Mouse (Mus musculus): ENCODE data around the gene Tubd1. TPM values are rescaled to one million over a fixed set of nuclear protein-coding genes. Genes with fewer than 3 reads are reported as not detected.

Tubd1 gene
- total RNA-seq, 2 experiments from 2014 or later: 5.3 to 6.8 TPM

DNA sequence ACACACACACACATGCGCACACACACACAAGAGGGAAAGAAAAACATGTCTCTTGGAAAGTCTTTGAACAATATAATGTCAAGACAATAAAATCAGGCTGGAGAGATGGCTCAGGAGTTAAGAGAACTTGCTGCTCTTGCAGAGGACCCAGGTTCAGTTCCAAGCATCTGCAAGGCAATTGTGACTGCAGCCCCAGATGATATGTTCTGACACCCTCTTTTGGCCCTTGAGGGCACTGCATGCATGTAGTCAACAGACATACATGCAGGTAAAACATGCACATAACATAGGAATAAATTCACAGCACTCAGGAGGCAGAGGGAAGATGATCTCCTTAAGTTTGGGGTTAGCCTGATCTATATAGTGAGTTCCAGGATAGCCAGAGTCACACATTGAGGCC is 2.6 kb downstream of the Tubd1 start:
- no peak for DNase-seq (ENCODE audit: low spot score in 2 of 2)
- intact Hi-C loops (cut with DNase I): no loop called here

DNA sequence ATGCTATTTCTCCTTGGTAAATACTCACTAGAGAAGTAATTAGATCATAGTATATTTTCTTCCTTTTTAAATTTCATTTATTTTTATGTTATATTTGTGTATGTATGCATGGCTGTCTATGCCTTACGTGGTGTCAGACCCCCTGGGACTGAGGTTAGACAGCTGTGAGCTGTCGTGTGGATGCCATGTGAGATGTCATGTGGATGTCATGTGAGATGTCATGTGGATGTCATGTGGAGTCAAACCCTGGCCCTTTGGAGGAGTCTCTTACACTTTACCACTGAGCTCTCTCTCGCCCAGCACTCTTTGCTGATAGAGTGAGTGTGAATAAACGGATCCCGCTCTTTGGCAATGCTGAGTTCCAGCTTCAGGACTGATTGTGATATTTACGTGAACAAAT is 8.7 kb downstream of the Tubd1 start:
- no peak for DNase-seq (ENCODE audit: low spot score in 2 of 2)
- intact Hi-C loops (cut with DNase I): no loop called here

DNA sequence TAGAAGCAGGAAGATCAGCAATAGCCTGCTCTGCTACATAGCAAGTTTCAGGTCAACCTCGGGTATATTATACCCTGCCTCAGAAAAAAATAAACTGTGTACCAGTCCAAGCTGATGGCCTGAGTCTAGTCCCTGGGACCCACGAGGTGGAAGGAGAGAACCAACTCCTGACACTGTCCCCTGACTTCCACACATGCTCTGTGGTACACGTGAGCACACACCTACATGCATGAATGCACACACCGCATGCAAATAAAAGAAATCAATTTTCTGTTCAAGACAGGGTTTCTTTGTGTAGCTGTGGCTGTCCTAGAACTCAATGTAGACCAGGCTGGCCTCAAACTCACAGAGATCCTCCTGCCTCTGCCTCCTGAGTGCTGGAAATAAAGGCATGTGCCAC is 13.5 kb downstream of the Tubd1 start:
- intact Hi-C loops (cut with DNase I): no loop called here
- DNase-seq (ENCODE audit: low spot score in 2 of 2): no peak

DNA sequence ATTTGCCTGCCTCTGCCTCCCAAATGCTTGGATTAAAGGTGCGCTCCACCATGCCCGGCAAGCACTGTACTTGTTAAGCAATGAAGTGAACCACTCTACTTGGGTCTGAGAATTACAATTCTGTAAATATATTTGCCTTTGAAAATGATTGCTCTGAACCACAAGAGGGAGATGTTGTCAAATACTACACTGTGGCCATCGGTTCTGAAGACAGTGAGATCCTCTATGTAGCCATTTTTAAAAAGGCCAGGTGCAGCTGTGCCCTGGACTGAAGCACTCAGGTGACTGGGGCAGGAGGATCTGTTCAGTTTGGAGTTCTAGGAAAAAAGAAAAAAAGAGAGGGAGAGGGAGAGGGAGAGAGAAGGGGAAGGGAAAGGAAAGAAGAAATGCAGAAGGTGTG is 23.6 kb downstream of the Tubd1 start:
- intact Hi-C loops (cut with DNase I): loop anchor here (5.0 kb wide), 1 partner anchor 444 kb away; no protein-coding TSS in a partner anchor
- peak in 1 of 2 experiments; percentile 23 for DNase-seq (ENCODE audit: low spot score in 2 of 2)

DNA sequence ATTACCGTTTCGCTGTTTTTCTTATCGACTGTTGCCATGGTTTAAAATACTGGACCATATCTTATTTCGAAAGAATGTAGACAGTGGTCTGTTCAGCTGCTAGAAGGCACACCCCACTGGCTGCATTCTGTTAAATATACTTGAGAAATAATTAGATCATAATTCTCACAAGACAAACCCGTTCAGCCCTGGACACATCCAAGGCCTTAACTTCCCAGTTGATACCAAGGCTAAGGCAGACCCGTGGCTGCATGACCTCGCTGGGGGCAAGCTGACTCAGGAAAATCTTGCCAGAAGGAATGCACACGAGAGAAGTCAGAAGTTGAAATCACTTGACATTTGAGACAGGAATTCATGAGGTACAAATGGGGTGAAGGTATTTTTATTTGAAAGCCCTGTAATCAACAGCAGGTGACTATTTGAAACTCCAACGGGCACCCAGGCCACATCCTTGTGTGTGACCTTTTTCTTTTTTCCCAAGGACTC is 25.5 kb downstream of the Tubd1 start:
- DNase-seq (ENCODE audit: low spot score in 2 of 2): no peak
- intact Hi-C loops (cut with DNase I): loop anchor here (1.0 kb wide), 1 partner anchor 83 kb away; no protein-coding TSS in a partner anchor

DNA sequence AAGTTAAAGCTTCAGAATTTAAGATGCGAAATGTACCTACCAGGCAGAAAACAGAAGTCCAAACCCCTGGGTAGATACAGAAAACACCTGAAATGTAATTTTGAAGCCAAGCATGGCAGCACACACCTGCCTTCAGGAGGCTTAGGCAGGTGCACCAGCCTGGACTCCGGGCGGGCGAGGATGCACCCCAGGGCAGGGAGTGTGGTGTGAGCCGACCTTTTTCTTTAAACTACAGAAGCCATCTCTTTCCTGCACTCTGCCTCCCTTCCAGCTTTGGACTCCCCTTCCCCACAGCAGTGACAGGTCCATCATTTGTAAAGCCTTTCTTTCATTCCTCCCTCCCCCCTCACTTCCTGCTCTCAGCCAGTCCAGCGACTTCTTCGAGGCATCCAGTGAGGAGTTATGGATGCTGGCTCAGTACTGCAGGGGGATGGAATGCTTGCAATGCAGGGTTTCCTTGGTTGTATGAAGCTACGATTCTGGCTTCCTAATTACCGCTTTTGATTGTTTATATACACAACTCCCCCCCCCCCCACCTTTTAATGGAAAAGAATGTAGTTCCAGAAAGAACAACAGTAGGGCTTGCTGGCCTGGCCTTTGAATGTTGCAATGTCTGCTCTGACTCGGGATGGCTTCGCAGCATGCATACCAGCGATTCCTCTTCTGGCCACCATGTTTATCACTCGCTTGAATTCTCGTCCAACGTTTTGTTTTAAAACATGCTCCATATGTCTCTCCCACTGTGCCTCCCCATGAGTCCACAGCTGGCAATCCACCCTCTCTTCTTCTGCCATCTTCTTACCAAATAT is 26.5 kb downstream of the Tubd1 start:
- intact Hi-C loops (cut with DNase I): no loop called here
- no peak for DNase-seq (ENCODE audit: low spot score in 2 of 2)

DNA sequence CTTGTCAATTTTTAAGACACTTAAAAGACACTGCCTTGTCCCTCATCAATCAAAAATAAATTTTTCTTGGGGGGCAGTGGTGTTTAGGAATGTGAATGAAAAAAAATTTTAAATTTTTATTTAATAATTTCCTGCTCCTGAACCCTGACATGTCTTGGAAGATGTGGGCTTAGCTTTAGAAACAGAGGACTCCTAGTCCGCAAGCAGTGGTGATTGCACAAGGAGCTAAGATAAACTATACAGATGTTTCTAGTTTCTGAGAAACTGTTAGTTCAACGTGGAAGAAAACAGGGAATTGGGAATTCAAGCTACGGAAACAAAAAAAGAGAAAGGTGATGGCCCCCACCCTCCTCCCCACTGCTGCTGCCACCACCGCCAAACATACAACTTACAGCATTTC is 27.1 kb downstream of the Tubd1 start:
- DNase-seq (ENCODE audit: low spot score in 2 of 2): no peak
- intact Hi-C loops (cut with DNase I): no loop called here

DNA sequence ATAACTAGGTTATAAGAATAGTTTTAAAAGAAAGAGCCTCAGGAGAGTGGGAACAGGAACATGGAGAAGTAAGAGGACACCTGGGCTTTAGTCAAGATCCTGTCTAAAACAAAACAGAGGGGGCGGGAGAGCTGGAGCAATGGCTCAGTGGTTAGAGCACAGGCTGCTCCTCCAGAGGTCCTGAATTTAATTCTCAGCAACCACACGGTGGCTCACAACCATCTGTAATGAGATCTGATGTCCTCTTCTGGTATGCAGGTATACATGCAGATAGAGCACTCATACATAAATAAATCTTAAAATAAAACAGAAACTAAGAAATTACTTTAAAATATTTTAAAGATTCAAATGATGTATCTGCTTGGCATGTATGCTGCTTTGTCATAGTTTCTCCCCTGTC is 27.8 kb downstream of the Tubd1 start:
- no peak for DNase-seq (ENCODE audit: low spot score in 2 of 2)
- intact Hi-C loops (cut with DNase I): no loop called here

DNA sequence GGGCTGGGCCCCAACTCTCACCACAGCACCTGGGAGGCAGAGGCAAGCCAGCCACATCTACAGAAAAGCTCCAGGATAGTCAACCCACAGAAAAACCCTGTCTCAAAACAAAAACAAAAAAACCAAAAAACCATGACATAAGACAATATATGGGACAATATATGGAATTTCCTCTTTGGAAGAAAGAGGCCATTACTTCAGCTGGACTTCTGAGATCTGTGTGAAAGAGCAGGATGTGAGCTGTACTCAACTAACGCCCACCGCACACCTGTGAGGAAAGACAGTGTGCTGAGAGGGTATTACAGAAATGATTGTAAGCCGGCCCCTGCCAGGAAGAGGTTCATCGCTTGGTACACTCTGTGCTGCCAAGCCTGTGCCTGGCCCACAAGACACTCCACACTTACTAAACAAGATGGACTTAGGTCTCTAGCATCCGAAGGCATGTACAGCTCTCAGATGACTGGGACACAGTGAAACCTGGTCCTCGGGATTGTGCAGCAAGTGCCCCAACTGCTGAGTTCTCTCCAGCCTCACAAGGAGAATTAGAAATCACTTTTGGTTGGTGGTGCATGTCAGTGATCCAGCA is 28.9 kb downstream of the Tubd1 start:
- no peak for DNase-seq (ENCODE audit: low spot score in 2 of 2)

DNA sequence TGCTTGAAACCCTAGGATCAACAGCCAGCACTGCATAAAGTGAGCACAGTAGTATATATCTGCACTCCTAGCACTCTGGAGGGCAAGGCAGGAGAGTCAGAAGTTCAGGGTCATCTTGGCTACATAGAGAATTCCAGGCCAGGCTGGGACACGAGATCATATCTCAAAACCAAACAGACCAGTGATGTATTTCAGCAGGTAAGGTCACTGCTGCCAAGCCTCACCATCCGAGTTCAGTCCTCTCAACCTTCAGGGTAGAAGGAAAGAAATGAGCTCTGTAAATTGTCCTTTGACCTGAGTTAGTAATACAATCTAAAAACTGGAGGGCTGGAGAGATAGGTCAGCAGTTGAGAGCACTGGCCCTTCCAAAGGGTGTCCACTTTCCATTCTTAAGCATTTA is 29.6 kb downstream of the Tubd1 start:
- no peak for DNase-seq (ENCODE audit: low spot score in 2 of 2)
- intact Hi-C loops (cut with DNase I): no loop called here

More for the DNA sequence above, 28.9 kb downstream of the Tubd1 start:
- intact Hi-C loops (cut with DNase I): no loop called here

DNA sequence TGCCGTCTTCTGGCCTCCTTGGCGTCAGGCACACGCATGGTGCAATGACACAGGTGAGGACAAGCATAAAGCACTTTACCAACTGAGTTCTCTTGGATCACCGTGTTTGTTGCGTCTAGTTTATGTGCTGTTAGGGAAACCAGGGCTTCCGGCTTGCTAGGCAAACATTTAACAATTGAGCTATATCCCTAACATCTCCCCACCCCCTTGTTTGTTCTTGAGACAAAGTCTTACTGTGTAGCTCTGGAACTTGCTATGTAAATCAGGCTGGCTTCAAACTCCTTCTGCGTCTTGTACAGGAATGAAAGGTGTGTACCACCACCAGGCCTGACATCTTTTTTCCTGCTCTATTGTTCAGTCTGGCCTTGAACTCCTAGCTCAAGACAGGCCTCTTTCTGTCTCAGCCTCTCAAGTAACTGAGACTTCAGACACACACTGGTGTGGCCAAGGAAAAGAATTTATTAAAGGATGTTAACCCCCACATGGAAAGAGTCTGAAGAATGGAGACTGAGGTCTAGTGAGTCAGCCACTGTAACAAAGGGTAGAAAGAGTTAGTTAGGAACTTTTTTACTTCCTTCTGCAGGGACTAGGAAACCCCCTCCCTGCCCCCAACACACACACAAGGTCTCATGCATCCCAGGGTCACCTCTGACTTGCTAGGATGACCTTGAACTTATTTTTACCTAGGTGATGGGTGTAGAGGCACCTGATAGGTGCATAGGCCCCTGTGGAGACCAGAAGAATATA is 31.0 kb downstream of the Tubd1 start:
- DNase-seq (ENCODE audit: low spot score in 2 of 2): no peak
- intact Hi-C loops (cut with DNase I): no loop called here

DNA sequence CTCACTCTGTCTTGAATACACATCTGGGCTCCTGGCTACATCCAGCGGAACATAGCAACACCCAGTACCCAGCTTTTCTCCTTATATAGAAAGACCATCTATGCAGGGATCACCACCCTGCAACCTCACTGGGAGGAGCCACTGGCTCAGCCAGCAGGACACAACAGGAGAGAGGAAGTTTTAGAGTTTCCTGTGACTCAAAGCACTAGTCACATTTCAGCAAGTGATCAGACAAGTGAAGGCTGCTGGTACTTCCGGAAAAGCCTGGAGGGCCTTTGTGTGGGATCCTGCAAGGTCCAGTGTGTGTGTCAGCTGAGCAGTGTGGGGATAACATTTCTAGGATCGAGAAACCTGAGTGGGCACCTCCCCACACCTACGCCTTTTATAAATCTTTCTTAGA is 32.4 kb downstream of the Tubd1 start:
- intact Hi-C loops (cut with DNase I): no loop called here
- DNase-seq (ENCODE audit: low spot score in 2 of 2): no peak

DNA sequence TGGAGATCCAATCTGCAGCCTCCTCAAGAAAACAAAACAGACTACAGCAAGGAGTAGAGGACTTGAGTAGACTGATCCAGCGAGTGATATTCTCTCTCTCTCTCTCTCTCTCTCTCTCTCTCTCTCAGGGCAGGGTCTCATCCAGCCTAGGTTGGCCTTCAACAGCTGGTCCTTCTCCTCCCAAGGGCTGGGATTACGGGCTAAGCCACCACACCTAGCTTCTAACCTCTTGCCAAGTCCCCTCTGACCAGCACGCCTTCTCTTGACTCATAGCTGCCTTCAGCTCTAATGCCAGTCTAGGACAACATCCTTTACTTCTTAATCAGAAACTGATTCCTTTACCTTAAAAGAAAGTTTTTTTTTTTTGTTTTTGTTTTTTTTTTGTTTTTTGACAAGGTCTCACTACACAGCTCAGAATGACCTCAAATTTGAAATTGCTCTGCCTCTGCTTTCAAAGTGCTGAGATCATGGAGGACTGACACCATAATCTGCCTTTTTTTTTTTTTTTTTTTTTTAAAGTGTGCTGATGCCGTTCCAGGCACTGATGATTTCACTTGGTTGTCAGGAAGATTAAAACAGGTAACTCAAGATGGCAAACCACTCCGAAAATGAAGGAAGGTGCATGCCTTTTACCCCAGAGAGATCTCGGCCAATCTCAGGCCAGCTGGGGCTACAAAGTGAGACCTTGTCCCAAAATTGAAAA is 33.5 kb downstream of the Tubd1 start:
- intact Hi-C loops (cut with DNase I): no loop called here
- no peak for DNase-seq (ENCODE audit: low spot score in 2 of 2)

DNA sequence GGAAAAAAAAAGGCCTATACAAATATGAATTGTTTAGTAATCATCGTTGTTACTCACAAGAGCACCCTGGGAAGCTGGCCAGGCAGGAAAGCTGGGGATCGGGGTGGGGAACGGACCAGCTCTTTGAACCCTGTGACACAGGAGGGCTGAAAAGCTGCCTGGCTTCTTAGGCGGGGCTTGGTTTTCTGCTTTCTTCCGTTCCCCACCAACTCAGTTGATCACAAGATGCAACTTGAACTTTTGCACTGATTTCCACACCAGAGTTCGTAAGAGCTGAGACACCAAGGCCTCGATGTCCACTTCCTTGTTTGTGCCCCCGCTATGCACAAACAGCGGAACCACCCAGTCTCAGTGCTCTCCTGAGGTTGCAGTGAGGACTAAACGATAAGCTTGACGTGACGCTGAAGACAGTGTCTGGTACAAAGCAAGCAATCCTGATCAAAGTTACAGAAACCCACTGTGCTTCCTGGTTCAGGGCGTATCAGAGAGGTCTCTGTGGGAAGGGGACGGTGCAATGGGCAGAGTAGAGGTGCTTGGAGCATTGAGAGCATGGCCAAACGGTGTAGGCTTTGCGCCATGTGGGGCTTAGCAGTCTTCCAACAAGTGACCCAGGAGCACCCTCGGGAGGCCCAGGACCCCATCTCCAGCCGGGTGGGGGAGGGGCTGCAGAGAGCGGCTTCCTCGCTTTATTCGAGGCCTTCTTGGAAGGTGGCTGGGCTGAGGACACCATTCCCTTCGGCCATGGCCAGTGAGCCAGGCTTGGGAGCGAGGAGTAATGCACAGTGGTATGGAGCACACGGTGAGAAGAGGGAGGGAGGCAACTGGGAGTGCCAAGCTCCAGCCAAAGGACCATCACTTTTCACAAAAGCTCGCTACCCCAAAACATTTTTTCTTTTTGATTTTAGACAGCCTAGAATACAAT is 34.3 kb downstream of the Tubd1 start:
- DNase-seq (ENCODE audit: low spot score in 2 of 2): no peak
- intact Hi-C loops (cut with DNase I): no loop called here

DNA sequence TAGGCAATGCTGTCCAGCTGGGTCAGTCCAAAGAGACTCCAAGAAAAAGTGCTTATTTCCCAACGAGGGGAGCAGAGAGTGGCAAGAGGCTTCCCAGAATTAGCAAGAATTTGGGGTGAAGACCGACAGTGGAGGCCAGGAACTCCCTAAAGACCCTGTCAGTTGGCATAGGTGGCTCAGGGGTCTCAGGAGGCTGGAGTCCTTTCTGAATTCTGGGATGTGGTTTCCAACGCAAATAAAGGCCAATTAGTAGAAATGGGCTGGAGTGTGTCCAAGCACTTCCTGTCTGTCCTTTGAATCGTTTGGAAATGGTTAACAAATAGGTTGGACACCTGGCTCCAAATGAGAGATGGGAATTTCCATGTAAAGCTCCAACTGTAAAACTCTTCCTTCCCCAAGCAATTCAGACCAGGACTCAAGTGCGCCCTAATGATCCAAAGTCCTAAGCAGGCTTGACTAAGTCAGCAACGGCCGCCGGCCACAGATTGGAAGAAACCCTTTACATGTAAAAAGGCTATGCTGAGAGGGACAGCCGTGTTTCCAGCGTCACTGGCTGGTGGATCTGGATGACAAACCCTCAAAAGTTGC is 35.0 kb downstream of the Tubd1 start:
- intact Hi-C loops (cut with DNase I): no loop called here
- DNase-seq (ENCODE audit: low spot score in 2 of 2): no peak

DNA sequence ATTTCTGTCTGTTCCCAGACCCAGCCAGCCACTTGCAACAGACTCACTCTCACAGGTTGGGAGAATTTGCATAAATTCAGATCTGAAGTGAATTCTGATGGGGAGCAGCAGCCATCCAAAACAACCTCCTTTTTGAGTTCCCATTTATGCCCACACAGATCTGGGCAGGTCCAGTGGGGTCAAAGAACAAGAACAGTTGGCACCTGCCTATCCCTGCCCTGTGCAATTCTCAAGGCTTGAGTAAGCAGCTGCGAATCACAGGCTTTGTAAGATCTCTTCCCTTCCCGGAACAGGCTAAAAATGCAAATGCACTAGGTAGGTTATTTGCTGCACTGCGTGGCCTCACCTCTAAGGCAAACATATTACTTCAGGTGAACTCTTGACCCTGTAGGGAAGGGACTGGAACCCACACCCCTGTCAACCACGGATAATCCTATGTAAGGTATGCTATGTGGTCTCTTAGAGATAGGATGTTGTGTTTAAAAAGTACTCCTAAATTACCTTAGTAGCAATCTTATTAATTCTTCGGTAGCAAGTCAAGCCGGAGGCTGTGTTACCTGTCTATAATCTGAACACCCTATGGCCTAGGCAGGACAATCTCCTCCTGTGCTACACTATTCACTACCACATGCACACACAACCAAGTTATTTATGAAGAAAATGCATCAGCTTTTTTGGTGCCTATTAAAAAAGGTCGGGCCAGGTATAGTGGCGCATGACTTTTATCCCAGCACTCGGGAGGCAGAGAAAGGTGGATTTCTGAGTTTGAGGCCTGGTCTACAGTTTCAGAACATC is 35.7 kb downstream of the Tubd1 start:
- intact Hi-C loops (cut with DNase I): no loop called here
- DNase-seq (ENCODE audit: low spot score in 2 of 2): no peak

DNA sequence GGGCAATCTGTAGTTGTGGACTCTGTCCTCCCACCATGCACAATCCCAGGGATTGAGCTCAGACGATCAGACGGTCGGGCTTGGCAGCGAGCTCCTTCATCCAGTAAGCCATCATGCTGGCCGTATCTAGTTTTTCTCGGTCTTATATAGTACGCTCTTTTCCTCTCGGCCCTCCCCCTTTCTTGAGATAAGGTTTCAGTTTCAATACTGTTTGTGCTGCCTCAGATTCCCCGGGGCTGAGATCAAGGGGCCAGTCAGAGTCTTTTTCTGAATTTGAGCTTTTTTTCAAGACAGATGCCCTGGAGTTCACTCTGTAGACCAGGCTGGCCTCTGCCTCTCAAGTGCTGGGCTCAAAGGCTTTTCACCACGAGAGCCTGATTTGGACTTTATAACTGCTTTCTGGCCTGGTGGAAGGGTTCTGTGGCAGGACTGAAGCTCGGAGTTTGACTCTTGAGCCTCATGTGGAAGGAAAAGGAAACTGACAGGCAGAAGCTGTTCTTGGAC is 36.5 kb downstream of the Tubd1 start:
- intact Hi-C loops (cut with DNase I): no loop called here
- no peak for DNase-seq (ENCODE audit: low spot score in 2 of 2)
